Mouse (Mus musculus): ENCODE results near the gene Krtap28-10.
"Not testable (repeated sequence)": the region's sequence is repeated elsewhere in the genome, so short reads cannot be mapped to it uniquely, and the experiment has no call there.

Gene Krtap28-10

DNA sequence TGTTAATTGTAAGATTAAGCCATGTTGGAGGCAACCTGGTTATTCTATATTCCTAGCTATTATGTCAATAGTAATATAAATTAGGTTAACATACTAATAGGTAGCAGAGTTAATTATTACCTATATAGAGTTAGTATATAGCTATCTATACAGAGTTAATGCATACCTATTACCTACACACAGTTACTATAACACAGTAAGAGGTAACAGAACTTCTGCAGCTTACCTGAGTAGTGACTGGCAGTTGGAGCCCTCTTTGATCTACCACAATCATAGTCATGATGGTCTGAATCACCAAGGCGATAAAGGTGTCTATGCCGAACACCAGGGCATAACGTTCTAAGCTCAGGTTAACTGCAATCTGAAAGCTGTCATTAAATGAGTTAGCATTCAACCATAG is 27.8 kb downstream of the Krtap28-10 start:
- in situ Hi-C loops (cut with MboI), result no loop called here

DNA sequence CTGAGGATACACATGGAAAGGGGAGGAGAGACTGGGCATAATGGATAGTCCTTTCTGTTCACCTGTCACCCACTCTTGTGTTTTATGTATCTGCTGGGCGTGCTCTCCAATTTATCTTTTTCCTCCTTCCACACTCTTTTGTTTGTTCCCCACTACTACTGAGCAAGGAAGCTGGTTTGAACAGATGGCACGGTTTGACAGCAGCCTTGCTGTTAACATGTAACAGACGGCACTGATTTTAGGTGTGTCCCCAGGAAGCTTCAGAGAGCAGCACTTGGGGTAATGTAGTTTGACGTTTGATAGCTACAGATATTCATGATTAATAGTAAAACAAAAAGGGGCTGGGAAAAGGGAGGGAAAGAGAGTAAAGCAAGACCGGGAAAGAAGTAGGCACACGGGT is 34.8 kb downstream of the Krtap28-10 start:
- in situ Hi-C loops (cut with MboI), result no loop called here

DNA sequence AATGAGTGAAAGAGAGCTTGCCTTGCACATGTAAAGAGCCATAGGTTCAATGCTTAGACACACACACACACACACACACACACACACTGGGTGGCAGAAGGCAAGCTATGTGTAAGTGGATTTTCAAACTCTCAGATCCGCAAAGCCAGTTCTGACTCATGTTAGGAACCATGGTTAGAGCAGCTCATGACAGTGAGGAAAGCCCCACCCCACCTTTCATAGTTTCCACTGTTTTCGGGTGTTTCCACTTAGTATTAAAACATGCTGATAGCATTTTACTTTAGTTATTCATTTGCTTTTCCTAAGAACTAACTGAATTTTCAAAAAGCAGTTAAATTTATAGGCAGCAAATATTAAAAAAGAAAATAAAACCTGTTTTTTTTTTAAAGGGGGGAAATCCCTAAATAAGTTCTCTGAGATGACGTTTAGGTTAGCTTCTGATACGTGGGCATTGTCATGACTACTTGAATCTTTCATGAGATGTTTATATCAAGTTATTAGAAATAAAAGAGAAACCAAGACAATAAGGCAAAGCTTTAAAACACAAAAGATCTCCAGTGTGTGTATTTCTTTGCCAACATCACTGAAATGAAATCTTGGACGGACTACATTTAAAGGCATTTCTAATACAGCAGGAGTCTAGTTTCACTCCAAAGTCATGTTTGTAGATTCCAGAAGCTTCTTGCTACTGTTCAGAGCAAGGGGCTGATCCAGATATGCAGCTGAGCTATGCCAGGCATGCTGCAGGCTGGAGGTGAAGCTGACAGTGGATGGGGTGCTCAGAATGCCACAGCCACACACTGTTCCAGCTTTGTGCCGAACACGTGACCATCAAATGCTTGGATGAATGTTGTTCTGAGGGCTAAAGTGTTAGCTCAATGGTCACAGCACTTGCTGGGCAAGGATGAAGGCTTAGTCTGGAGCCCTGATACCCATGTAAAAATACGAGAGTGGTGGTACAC is 35.8 kb downstream of the Krtap28-10 start:
- in situ Hi-C loops (cut with MboI), result no loop called here

DNA sequence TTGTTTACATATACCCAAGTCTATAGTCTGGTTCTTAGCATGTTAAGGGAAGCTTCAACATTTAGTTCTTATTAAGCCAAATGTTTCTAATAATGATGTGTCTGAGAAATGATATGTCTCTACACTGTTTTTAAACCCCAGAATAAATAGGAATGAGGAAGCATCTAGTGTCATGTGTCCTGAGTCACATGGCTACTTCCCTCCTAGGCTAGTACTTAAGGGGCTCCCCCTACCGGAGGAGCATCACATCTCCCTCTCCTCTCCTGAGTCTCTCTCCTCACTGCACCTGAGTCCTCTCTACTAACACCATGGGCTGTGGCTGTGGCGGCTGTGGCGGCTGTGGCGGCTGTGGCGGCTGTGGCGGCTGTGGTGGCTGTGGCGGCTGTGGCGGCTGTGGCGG is 42.0 kb downstream of the Krtap28-10 start, which contains the start of gene Gm47959:
Gm47959 (plus strand) TSS at position 243 of the 400 bp plus-strand sequence.
- in situ Hi-C loops (cut with MboI), result not testable (repeated sequence)

DNA sequence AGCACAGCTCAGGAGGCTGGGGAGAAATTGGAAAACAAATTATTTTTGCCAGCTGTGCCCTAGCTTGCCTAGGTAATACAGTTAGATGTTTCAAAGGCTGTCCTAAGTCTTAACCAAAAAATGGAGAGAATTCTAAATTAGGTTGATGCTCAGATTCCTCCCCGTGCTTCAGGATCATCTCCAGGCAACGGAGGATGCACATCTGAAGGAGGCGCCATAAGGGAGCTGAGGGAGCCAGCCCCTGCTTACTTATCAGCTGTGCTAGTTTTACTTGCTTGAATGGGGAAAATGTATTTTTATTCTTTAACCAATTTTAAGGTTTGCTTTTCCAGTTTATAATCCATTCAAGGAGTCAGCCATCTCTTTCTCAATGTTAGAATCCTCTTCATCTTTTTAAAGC is 48.3 kb downstream of the Krtap28-10 start:
- in situ Hi-C loops (cut with MboI), result no loop called here

DNA sequence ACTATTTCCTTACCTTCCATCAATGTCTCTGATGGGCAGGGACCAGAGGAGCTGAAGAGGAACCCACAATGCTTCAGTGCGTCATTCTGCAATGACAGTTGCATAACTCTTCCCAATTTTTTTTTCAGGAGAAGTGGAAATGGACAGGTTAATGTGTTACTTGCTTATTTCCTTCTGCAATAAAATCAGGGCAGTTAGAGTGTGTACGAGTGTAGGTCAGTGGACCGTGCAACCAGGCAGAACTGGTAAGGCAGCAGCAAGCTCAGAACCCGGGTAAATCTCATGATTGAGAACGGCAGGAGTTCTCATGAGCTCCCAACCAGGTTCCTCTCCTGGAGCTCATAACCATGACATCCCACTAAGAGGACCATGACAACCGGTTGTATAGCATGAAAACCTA is 50.2 kb downstream of the Krtap28-10 start:
- in situ Hi-C loops (cut with MboI), result no loop called here

DNA sequence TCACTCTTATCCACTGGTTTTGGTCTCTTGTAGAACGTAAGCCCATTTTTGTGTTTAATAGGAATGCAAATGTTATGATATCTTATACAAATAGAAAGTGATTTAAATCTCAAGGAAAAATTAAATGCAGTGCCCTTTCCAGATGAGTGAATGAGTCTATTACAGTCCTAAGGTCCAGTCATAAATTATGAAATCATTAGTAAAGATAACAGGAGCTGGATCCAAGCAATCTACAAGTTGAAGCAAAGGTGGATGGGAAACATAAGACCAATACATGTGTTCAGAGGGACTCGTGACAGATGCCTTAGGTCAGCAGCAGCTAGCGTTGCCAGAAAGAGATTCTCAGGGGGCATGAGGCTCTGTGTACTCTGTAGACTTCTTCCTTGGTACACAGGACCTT is 50.7 kb downstream of the Krtap28-10 start:
- in situ Hi-C loops (cut with MboI), result no loop called here

All from mature B cell (primary cell).